Mouse (Mus musculus) liver, adult 2 months (tissue): ENCODE measurements at regions not wholly inside any gene's neighbourhood (a gene's known extent, or its start where the extent isn't known, plus 50 kb on each side); places are given as distances from the start of the nearest gene placed in this dataset.

ENCODE experiments used
- CTCF ChIP-seq: fragments of 200-500 bp; IDR thresholded peaks from 2 replicates; pipeline ENCODE4 v1.5.1; 2011; ENCODE audit warnings: low read depth, low read length, control low read depth
- POLR2A ChIP-seq: fragments of 200-500 bp; IDR thresholded peaks from 2 replicates; pipeline ENCODE4 v1.6.1; 2011; ENCODE audit warnings: low read length, control low read depth; ENCODE audit not compliant: insufficient read depth; ENCODE audit errors: extremely low read depth

- TF ChIP-seq CTCF, result no peak
- TF ChIP-seq POLR2A, result no peak
Observed at GRCm38 (mm10) chr7:52399513-52399912, 384.0 kb upstream of the 1700015G11Rik start.
